Mouse (Mus musculus) lung, postnatal 0 days (tissue): ENCODE data around the gene Nacc1. TPM values are rescaled to one million over a fixed set of nuclear protein-coding genes. Genes with fewer than 3 reads are reported as not detected.

ENCODE experiments used
- ATAC-seq: fragments of 200-750 bp; cut with Nextera tagmentation; 2 replicates; pipeline ENCODE4 v1.8.0; 2017; ENCODE audit warnings: moderate library complexity
- DNase-seq: peaks from one replicate; pipeline ENCODE4 v3.0.0-alpha.2; 2016; ENCODE audit warnings: low spot score
- H3K27ac ChIP-seq: fragments of 300-500 bp; sonication (generic); 2 replicates; pipeline ENCODE4 v1.5.1; 2014; ENCODE audit warnings: antibody characterized with exemption, mild to moderate bottlenecking, low read length, mixed read lengths
- H3K27me3 ChIP-seq: fragments of 300-500 bp; sonication (generic); replicated peaks from 2 replicates; pipeline ENCODE4 v1.6.1; 2014; ENCODE audit warnings: low read length, mixed read lengths; ENCODE audit not compliant: insufficient read depth
- H3K36me3 ChIP-seq: fragments of 300-500 bp; sonication (generic); 2 replicates; pipeline ENCODE4 v1.6.1; 2014; ENCODE audit warnings: low read length, mixed read lengths; ENCODE audit not compliant: insufficient read depth
- H3K4me1 ChIP-seq: fragments of 300-500 bp; sonication (generic); 2 replicates; pipeline ENCODE4 v1.6.1; 2014; ENCODE audit warnings: antibody characterized with exemption, low read depth, low read length, mixed read lengths; ENCODE audit not compliant: insufficient read depth
- H3K4me2 ChIP-seq: fragments of 300-500 bp; sonication (generic); replicated peaks from 2 replicates; pipeline ENCODE4 v1.6.1; 2014; ENCODE audit warnings: low read depth, mild to moderate bottlenecking, low read length, moderate library complexity, mixed read lengths
- H3K4me3 ChIP-seq: fragments of 300-500 bp; sonication (generic); 2 replicates; pipeline ENCODE4 v1.5.1; 2014; ENCODE audit warnings: low read depth, low read length
- H3K9ac ChIP-seq: fragments of 300-500 bp; sonication (generic); replicated peaks from 2 replicates; pipeline ENCODE4 v1.6.1; 2014; ENCODE audit warnings: low read depth, mild to moderate bottlenecking
- H3K9me3 ChIP-seq: fragments of 300-500 bp; sonication (generic); 2 replicates; pipeline ENCODE4 v1.6.1; 2016; ENCODE audit warnings: low read length, mixed read lengths
- CTCF ChIP-seq: IDR thresholded peaks from 2 replicates; pipeline ENCODE4 v1.5.1; 2016; ENCODE audit warnings: antibody characterized with exemption, mild to moderate bottlenecking
- EP300 ChIP-seq: IDR thresholded peaks from 2 replicates; pipeline ENCODE4 v1.6.1; 2016; ENCODE audit warnings: antibody characterized with exemption, mild to moderate bottlenecking, control low read depth
- WGBS: fragments of 180-500 bp; shearing (Covaris S2); extraction: QIAGEN DNeasy Blood & Tissue Kit; methylation state at CpG from one replicate; pipeline ENCODE4 v1.1.7; 2014; 5-methylcytosine and 5-hydroxymethylcytosine counted together
- polyA plus RNA-seq: library from polyadenylated mRNA; unstranded; fragments of >200 nt; fragmentation: Nextera tagmentation; extraction: Ambion mirVana; gene quantifications from 2 replicates; pipeline ENCODE4 v1.2.1, GENCODE M21; 2015

Nacc1 gene
- polyA plus RNA-seq, 1 experiment from 2014 or later, result 7.4 TPM

- TF ChIP-seq CTCF (no peak), EP300 (no peak)
- ATAC-seq (no peak), DNase-seq (no peak)
- Histone ChIP-seq H3K27me3 (no peaks in the 10 kb centered on the region), H3K9me3 (no peaks in the 10 kb centered on the region), H3K4me3 (no peak overlapping the region), H3K27ac (no peak overlapping the region), H3K4me2 (no peak overlapping the region), H3K9ac (no peak overlapping the region), H3K4me1 (peaks cover 19% of the 10 kb centered on the region), H3K36me3 (peaks cover 10% of the 10 kb centered on the region; the same call in 1 of the 2 replicates)
- WGBS, result 82% methylated on average over 5 of the region's 5 CpGs
Measured at GRCm38 (mm10) chr8:84718476-84718875, 30.8 kb upstream of the Nacc1 start.

GRCm38 (mm10) chr8:84716790-84717189, 29.1 kb upstream of the Nacc1 start:
- WGBS, result 89% methylated on average over 11 of the region's 11 CpGs
- H3K4me2 ChIP-seq, result no peak overlapping the region
- H3K4me1 ChIP-seq, result peaks cover 18% of the 10 kb centered on the region
- H3K27me3 ChIP-seq, result no peaks in the 10 kb centered on the region
- peaks cover 10% of the 10 kb centered on the region; the same call in 1 of the 2 replicates for H3K36me3 ChIP-seq
- H3K27ac ChIP-seq, result no peak overlapping the region
- H3K4me3 ChIP-seq, result no peak overlapping the region
- no peaks in the 10 kb centered on the region for H3K9me3 ChIP-seq
- ATAC-seq, result no peak
- DNase-seq, result no peak
- TF ChIP-seq CTCF, result no peak
- TF ChIP-seq EP300, result no peak
- H3K9ac ChIP-seq, result no peak overlapping the region

DNA sequence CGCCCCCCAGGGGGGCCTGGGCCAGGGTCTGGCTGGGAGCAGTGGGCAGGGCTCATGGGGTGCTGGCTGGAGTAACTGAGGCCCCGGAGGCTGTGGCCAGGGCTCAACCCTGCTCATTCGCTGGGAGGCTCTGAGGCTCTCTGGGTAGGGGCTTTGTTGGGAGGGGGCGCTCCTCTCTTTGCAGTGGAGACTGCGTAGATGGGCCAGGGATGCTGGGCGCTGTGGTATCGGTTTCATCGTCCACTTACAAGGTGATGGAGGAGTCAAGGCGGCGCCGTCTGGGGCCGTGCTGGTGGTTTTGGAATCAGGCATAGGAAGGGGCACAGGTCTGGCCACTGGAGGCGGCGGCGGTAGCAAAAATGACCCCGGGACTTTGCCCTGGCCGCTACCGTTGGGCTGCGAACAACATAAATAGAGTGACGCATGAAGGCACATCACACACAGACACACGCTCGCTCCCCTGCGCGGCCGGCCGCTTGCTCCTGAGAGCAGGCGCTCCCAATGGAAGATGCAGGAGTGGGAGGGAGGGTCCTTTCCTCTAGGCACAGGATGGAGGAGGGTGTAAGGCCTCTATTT, 28.3 kb upstream of the Nacc1 start:
- Histone ChIP-seq H3K4me2 (no peak overlapping the region), H3K36me3 (peaks cover 9% of the 10 kb centered on the region; the same call in 1 of the 2 replicates), H3K27ac (no peak overlapping the region), H3K9me3 (no peaks in the 10 kb centered on the region), H3K4me3 (no peak overlapping the region), H3K9ac (no peak overlapping the region), H3K27me3 (no peaks in the 10 kb centered on the region), H3K4me1 (peaks cover 24% of the 10 kb centered on the region)
- 61% methylated on average over 26 of the region's 27 CpGs for WGBS
- ATAC-seq (no peak), DNase-seq (no peak)
- no peak for TF ChIP-seq CTCF
- TF ChIP-seq EP300, result no peak

- no peak for TF ChIP-seq CTCF
- TF ChIP-seq EP300, result no peak
- ATAC-seq (no peak), DNase-seq (no peak)
- no peak overlapping the region for H3K4me3 ChIP-seq
- 0 out of 2 replicates have a peak, but pooled peaks cover 3% of the 10 kb centered on the region for H3K36me3 ChIP-seq
- H3K4me2 ChIP-seq, result no peak overlapping the region
- H3K27ac ChIP-seq, result peak overlapping the region; percentile 84; the same call in 1 of the 2 replicates
- 54% methylated on average over 4 of the region's 4 CpGs for WGBS
- no peaks in the 10 kb centered on the region for H3K9me3 ChIP-seq
- H3K9ac ChIP-seq, result no peak overlapping the region
- H3K4me1 ChIP-seq, result peaks cover 24% of the 10 kb centered on the region
- H3K27me3 ChIP-seq, result no peaks in the 10 kb centered on the region
Measured at GRCm38 (mm10) chr8:84714161-84714560, 26.5 kb upstream of the Nacc1 start.

DNA sequence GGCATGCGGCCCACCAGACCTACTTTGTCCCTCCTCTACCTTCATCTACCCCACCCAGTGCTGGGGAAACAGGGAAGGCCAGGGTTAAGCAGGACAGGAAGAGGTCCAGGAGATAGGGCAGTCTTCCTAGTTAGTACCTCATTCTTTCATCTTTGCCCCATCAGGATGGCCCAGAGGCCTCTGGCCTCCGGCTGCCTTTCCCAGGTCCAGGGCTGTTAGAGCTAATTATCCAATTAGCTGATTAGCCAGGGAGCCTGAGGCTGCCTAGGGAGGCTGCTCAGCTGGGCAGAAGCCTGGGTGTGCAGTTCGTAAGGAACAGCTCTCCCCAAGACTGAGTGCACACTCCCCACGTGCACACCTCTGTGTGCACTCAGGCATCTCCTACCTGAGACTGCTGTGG, 25.7 kb upstream of the Nacc1 start:
- DNase-seq (no peak), ATAC-seq (no peak)
- 55% methylated on average over 4 of the region's 4 CpGs for WGBS
- Histone ChIP-seq H3K4me2 (no peak overlapping the region), H3K36me3 (0 out of 2 replicates have a peak, but pooled peaks cover 3% of the 10 kb centered on the region), H3K9me3 (no peaks in the 10 kb centered on the region), H3K27ac (peak overlapping the region; percentile 84), H3K9ac (no peak overlapping the region), H3K4me3 (no peak overlapping the region), H3K27me3 (no peaks in the 10 kb centered on the region), H3K4me1 (peaks cover 24% of the 10 kb centered on the region)
- TF ChIP-seq CTCF, result no peak
- TF ChIP-seq EP300, result no peak

- peak overlapping the region; percentile 84 for H3K27ac ChIP-seq
- 6% methylated on average over 3 of the region's 3 CpGs for WGBS
- H3K4me1 ChIP-seq, result peaks cover 24% of the 10 kb centered on the region
- 0 out of 2 replicates have a peak, but pooled peaks cover under 1% of the 10 kb centered on the region for H3K36me3 ChIP-seq
- H3K4me3 ChIP-seq, result no peak overlapping the region
- TF ChIP-seq CTCF, result peak; percentile 43
- TF ChIP-seq EP300, result no peak
- H3K4me2 ChIP-seq, result no peak overlapping the region
- DNase-seq (no peak), ATAC-seq (peak; percentile 20)
- H3K27me3 ChIP-seq, result no peaks in the 10 kb centered on the region
- no peak overlapping the region for H3K9ac ChIP-seq
- H3K9me3 ChIP-seq, result no peaks in the 10 kb centered on the region
Measured at GRCm38 (mm10) chr8:84712759-84713120, 25.1 kb upstream of the Nacc1 start.
